Mouse (Mus musculus): ENCODE measurements around the gene Tmem109. TPM values are rescaled to one million over a fixed set of nuclear protein-coding genes. Genes with fewer than 3 reads are reported as not detected.

Gene Tmem109
- polyA plus RNA-seq, 1 experiment from 2014 or later, result 53.0 TPM

DNA sequence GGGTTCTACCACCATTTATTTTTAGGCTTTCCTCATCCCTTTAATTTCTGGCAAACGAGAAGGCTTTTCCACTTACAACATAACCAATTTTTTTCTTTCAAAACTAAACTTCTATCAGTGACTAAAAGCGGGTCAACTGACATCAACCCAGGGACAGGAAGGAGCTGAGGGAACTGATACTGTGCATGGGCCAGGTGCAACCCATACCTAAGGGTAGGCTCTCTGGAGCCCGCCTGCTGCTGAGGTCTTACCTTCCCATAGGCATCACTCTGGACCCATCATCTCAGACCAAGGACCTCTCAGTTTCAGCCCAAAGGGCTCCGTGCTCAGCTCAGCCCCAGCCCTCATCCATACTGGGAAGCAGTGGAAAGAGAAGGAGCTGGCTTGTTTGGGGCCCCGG, 53.5 kb downstream of the Tmem109 start:
- 92% methylated on average over 5 of the region's 5 CpGs for WGBS
- no peaks in the 10 kb centered on the region for H3K27me3 ChIP-seq (ENCODE audit: low read depth, poor library complexity, severe bottlenecking)

DNA sequence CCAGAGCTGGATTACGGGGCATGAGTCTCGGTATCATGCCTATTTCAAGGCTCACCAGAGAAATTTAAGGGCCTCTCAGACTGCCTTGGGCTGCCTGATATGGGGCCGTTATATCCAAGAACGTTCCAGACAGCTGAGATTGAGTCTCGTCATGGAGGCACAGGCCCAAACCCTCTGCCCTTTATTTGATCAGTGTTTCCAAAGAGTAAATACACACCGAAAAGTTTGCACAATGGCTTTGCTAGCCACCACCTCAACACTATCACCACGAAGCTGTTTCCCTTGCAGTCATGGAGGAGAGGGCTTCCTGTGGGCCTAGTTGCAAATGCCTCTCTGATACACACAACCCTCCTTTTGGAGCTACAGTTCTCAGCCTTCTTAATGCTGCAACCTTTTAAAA, 57.7 kb downstream of the Tmem109 start:
- DNase-seq (ENCODE audit: low spot score), result no peak
- Histone ChIP-seq H3K9me3 (replicated peaks) (no peaks in the 10 kb centered on the region), H3K4me1 (peaks cover 15% of the 10 kb centered on the region), H3K27ac (replicated peaks) (no peak overlapping the region), H3K36me3 (no peaks in the 10 kb centered on the region), H3K27me3 (ENCODE audit: low read depth, poor library complexity, severe bottlenecking) (no peaks in the 10 kb centered on the region), H3K4me3 (no peak overlapping the region)
- WGBS, result 87% methylated on average over 7 of the region's 7 CpGs

More for the DNA sequence above, 53.5 kb downstream of the Tmem109 start:
- Histone ChIP-seq H3K9me3 (replicated peaks) (no peaks in the 10 kb centered on the region), H3K27ac (replicated peaks) (no peak overlapping the region; the same call in 1 of the 2 replicates), H3K4me1 (peaks cover 11% of the 10 kb centered on the region), H3K36me3 (no peaks in the 10 kb centered on the region), H3K4me3 (no peak overlapping the region)
- DNase-seq (ENCODE audit: low spot score), result no peak

DNA sequence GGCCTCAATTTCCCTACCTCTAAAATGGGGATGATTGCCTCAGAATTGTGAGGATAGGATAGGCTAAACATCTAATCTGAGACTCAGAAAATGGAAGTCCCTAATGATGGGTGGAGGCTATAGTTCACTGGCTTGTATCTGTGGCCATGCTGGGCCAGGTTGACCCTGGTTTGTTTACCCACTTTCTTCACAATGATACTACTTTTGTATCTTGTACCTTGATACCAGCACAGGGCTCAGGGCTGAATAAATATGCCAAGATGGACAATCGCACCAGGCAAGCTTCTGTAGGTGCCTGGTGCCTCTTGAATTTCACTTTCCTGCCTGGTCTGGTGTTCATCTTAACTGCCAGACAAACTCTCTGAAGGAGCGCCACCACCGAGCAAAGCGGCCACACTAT, 59.3 kb downstream of the Tmem109 start:
- no peak overlapping the region for H3K27ac ChIP-seq (replicated peaks)
- no peak for DNase-seq (ENCODE audit: low spot score)
- H3K36me3 ChIP-seq, result no peaks in the 10 kb centered on the region
- H3K9me3 ChIP-seq (replicated peaks), result no peaks in the 10 kb centered on the region
- H3K4me1 ChIP-seq, result peaks cover 22% of the 10 kb centered on the region
- no peaks in the 10 kb centered on the region for H3K27me3 ChIP-seq (ENCODE audit: low read depth, poor library complexity, severe bottlenecking)
- 94% methylated on average over 4 of the region's 4 CpGs for WGBS
- no peak overlapping the region for H3K4me3 ChIP-seq

DNA sequence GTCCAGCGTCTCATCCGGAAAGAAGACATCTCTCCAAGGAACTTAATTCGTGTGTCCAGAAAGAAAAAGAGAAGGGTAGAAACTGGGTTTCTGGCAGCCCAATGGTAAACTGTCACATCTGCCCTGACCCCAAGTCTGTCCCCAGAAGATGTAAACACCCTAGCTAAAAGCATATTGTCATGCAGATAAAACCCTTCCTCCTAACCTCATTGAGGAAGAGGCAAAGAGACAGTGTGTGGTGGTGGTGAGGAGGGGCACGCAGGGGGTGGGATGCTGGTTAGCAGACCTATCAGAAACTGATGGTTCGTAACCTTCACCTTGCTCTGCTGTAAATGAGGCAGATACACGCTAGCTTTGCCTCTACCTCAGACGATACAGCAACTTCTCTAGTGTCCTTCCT, 60.5 kb downstream of the Tmem109 start:
- DNase-seq (ENCODE audit: low spot score), result no peak
- H3K27ac ChIP-seq (replicated peaks), result no peak overlapping the region
- WGBS, result 63% methylated on average over 7 of the region's 7 CpGs

More for the DNA sequence above, 60.5 kb downstream of the Tmem109 start:
- Histone ChIP-seq H3K27me3 (ENCODE audit: low read depth, poor library complexity, severe bottlenecking) (no peaks in the 10 kb centered on the region), H3K4me1 (peaks cover 22% of the 10 kb centered on the region), H3K36me3 (no peaks in the 10 kb centered on the region), H3K4me3 (no peak overlapping the region), H3K9me3 (replicated peaks) (no peaks in the 10 kb centered on the region)

Other genes with a start within 250 kb of the Tmem109 start
- gene Vwce, start 247.8 kb downstream of the Tmem109 start, polyA plus RNA-seq (2016; fragmentation: Nextera tagmentation; extraction: Ambion mirVana), result 0.65 and 0.95 TPM in 2 replicates
- not detected in 2 replicates for gene Pga5, start 203.9 kb downstream of the Tmem109 start, polyA plus RNA-seq (2016; fragmentation: Nextera tagmentation; extraction: Ambion mirVana)
- gene Vps37c, start 193.3 kb downstream of the Tmem109 start, polyA plus RNA-seq (2016; fragmentation: Nextera tagmentation; extraction: Ambion mirVana), result 33.8 and 36.0 TPM in 2 replicates
- gene Cd5, start 143.0 kb downstream of the Tmem109 start, polyA plus RNA-seq (2016; fragmentation: Nextera tagmentation; extraction: Ambion mirVana), result not detected in 2 replicates
- not detected in 2 replicates for gene Cd6, start 51.9 kb downstream of the Tmem109 start, polyA plus RNA-seq (2016; fragmentation: Nextera tagmentation; extraction: Ambion mirVana)
- gene Slc15a3, start 42.3 kb downstream of the Tmem109 start, polyA plus RNA-seq (2016; fragmentation: Nextera tagmentation; extraction: Ambion mirVana), result 0.20 TPM in 2 replicates
- gene Tmem132a, start 12.1 kb downstream of the Tmem109 start, polyA plus RNA-seq (2016; fragmentation: Nextera tagmentation; extraction: Ambion mirVana), result 111 and 122 TPM in 2 replicates
- gene Prpf19, start 13.2 kb upstream of the Tmem109 start, polyA plus RNA-seq (2016; fragmentation: Nextera tagmentation; extraction: Ambion mirVana), result 35.8 and 37.2 TPM in 2 replicates
- not detected in 2 replicates for gene Zp1, start 38.6 kb upstream of the Tmem109 start, polyA plus RNA-seq (2016; fragmentation: Nextera tagmentation; extraction: Ambion mirVana)
- gene Ptgdr2, start 55.2 kb upstream of the Tmem109 start, polyA plus RNA-seq (2016; fragmentation: Nextera tagmentation; extraction: Ambion mirVana), result 0.04 and 0.09 TPM in 2 replicates
- gene Ccdc86, start 67.3 kb upstream of the Tmem109 start, polyA plus RNA-seq (2016; fragmentation: Nextera tagmentation; extraction: Ambion mirVana), result 31.1 and 39.2 TPM in 2 replicates
- not detected in 2 replicates for gene Ms4a10, start 92.7 kb upstream of the Tmem109 start, polyA plus RNA-seq (2016; fragmentation: Nextera tagmentation; extraction: Ambion mirVana)
- gene Ms4a15, start 111.2 kb upstream of the Tmem109 start, polyA plus RNA-seq (2016; fragmentation: Nextera tagmentation; extraction: Ambion mirVana), result not detected in 2 replicates
- gene Ms4a18, start 136.0 kb upstream of the Tmem109 start, polyA plus RNA-seq (2016; fragmentation: Nextera tagmentation; extraction: Ambion mirVana), result not detected in 2 replicates
- not detected in 2 replicates for gene Ms4a8a, start 199.1 kb upstream of the Tmem109 start, polyA plus RNA-seq (2016; fragmentation: Nextera tagmentation; extraction: Ambion mirVana)
- not detected in 2 replicates for gene 1700017D01Rik, start 248.9 kb upstream of the Tmem109 start, polyA plus RNA-seq (2016; fragmentation: Nextera tagmentation; extraction: Ambion mirVana)